Mouse (Mus musculus) naive thymus-derived CD4-positive, alpha-beta T cell, adult 2 months (primary cell): ENCODE measurements around the gene Gpm6b.
A peak's percentile ranks its signal among the peaks of the same experiment; 100 is the strongest.

Experiments used
- DNase-seq: peaks from one replicate; pipeline ENCODE4 v3.0.0-alpha.2; 2011; ENCODE audit warnings: low read depth

Gpm6b gene

DNA sequence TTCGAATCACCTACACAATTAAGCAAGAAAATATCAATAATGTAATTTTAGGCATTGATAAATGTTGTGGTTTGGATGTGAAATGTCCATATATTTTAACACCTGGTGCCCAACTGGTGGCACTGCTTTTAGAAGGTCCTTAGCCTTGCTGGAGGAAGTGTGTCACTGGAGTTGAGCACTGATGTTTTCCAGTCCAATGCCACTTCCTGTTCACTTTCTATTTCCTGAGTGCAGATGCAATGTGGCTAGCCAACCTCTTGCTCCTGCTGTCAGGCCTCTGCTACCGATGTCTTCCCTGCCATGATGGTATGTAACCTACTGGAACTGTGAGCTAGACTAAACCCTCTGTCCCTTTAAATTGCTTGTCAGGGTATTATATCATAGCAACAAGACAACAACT is 65.6 kb downstream of the Gpm6b start:
- DNase-seq = peak; percentile 21

DNA sequence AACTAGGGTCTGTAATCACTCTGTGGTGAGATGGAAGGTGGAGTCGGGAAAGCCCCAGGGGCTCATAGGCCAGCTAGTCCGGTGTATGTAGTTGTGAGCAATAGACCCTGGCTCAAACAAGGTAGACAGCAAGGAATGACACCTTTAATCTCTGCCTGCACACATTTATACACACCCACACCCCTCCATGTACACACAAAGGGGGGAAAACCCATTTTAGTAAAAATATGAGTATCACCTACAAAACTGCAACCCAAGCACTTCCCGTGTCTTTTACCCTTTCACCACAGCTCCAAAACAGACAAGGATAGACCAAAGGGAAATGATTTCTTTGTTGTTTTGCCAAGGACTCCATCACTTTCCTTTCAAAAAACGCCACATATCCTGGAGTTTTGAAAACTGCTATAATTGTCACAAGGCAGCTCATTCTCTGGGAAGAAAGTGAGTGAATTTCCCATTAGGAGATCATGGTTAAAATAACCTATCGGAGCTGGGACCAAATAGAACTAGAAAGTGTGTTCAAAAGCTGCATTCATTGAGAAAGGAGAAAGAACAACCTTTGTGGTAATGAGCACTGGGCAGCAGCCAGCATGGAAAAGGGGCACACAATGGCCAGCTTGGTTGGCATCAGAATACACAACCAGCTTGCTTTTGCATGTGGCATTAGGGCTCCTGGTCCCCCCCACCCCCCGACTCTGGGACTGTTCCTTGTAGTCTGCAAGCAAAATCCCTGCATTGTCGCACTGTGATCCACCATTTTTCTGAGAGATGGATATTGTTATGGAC is 68.9 kb downstream of the Gpm6b start:
- DNase-seq = no peak

- no peak for DNase-seq
Measured at GRCm38 (mm10) chrX:166308798-166309197, 70.1 kb downstream of the Gpm6b start.

DNA sequence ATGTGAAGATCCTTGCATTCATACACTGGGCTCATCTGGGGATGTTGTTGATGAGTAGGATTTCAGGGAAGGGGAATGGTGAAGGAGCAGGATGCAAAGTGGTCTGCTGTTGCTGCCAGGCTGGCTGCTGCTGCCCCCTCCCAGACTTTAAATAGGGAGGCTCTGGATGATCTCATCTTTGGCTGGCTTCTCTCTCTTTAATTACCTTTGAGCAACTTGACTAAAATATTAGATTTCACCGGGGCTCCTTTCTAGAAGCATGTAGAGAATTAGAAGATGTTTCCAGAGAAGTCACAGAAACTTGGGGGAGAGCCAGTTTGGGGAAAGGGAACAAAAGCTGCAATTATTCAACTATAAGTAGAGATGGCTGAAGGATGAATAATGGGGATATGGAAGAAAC is 76.5 kb downstream of the Gpm6b start:
- DNase-seq = no peak

DNA sequence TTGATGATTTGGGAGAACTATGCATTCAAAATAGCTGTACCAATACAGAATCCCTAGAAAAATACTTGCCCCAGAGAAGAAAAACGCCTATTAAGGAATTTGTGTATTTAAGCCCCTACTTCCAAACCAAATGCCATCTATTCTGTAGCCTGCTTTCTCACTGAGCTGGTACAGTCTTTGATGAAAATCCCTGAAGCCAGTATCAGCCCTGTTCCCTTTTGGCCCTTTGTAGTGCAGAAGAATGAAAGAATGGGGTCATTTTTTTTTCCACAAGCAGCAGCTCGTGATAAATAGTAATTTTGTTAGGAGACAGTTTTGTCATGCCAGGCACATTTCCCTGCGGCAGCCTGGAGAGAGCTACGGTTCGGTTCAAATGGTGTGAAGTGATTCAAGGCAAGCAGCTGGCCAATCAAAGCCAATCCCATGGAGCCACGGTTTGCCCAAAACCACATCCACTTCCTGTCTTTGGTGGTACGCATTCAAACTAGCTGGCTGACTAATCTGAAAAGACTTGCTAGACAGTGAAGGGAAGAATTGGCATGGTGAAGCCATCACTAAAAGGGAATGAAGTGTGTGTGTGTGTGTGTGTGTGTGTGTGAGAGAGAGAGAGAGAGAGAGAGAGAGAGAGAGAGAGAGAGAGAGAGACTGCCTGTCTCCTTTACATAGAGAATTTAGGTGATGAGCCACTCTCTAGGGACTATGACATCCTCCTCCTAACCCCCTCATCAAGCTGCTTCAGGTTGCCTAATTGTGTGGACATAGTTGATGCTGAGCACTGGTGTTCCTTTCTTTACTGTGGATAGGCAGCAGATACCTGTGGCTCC is 78.1 kb downstream of the Gpm6b start:
- DNase-seq = peak; percentile 42

GRCm38 (mm10) chrX:166317376-166317679 is 78.6 kb downstream of the Gpm6b start:
- no peak for DNase-seq

DNA sequence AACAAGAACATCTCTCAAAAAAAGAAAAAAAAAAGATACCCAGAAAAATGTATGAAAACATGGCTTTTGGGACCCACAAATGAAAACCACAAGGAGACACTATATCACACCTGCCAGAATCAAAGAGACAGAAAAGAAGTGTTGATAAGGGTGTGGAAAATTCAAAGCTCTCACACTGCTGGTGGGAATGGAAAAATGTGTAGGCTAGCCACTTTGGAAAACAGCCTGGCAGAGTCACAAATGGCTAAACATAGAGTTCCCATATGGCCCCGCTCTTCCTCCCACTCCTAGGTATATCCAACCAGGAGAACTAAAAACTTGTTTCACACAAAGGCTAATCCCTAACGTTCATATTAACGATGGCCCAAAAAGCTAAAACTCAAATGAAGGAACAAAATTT is 84.5 kb downstream of the Gpm6b start:
- DNase-seq = no peak

- no peak for DNase-seq
Measured at GRCm38 (mm10) chrX:166327621-166328020, 88.9 kb downstream of the Gpm6b start.

- no peak for DNase-seq
Measured at GRCm38 (mm10) chrX:166328219-166328901, 89.6 kb downstream of the Gpm6b start.

DNA sequence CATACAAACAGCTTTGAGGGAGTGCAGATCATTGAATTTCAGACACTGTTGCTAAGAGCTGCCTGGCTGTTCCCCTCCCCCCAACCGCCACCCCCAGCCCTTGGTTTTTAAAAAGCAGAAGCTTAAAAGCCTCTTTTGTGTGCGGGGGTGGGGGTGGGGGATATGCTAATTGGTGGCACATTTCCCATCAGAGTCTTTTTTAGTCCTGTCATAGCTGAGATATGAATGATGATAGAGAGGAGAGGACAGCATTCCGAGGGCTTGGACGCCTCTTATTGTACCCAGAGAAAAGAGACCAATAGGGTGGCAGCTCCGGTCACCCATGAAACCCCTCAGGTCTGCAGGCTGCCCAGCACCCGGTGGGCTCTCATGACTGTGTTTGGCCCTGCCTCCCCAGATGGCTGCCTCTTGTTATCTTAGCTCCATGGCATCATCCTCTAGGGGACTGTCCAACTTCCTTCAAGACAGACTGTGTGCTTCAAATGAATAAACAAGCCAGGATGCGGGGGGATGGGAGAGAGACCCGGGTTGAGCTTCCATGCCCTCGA is 90.3 kb downstream of the Gpm6b start:
- DNase-seq = peak; percentile 7

- DNase-seq = no peak
Measured at GRCm38 (mm10) chrX:166334516-166335136, 95.9 kb downstream of the Gpm6b start.

GRCm38 (mm10) chrX:166338353-166338752 is 99.6 kb downstream of the Gpm6b start:
- DNase-seq = no peak

DNA sequence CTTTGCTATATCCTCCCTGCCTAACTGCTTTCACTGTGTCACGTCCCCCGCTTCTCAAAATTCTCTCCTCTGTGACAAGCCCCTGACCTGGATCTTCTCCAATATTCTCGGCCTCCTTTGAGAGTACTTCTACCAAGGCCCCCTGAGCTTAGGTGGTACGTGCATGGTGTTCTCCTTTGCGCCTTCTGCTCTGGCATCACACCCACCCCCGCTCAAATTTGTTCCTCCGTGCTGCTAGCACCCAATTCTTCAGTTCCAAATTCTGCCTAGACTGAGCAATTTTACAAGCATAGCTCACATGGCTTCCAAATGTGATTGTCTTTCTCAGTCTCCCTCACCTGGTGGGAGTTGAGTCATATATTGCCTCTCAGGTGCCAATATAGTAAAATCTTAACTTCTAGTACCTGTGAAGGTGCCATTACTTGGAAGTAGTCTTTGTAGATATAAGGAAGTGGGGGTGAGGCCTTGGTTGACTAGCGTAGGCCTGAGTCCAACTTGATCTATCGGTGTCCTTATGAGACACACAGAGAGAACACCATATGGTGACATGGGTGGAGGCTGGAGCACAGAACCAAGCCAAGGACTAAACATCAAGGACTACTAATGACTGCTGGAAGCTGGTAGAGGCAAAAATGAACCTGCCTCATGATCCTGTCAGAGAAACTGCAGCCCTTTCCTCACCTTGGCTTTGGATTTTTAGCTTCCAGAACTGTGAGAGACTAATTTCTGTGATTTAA is 100.2 kb downstream of the Gpm6b start:
- no peak for DNase-seq

DNA sequence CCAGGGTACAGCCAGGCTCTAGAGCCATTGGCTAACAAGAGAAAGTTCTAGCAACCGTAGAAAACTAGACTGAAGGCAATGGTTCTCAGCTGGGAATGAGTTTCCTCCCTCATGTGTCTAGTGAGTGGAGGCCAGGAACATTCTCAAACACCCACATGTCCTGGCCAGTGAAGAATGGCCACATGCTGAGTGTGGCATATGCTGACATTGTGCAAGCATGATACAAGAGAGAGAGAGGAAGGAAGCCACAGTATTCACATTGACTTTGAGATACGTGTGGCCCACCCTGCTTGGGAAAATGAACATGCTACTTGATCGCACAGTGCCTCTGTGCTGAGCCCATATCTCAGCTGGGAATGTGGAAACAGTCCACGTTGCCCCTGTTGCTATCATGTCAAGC is 101.2 kb downstream of the Gpm6b start:
- DNase-seq = no peak

- no peak for DNase-seq
Measured at GRCm38 (mm10) chrX:166341795-166342194, 103.1 kb downstream of the Gpm6b start.

GRCm38 (mm10) chrX:166344228-166345015 is 105.7 kb downstream of the Gpm6b start:
- no peak for DNase-seq

GRCm38 (mm10) chrX:166348086-166348485 is 109.4 kb downstream of the Gpm6b start:
- DNase-seq = no peak

GRCm38 (mm10) chrX:166348634-166349033 is 109.9 kb downstream of the Gpm6b start:
- no peak for DNase-seq

GRCm38 (mm10) chrX:166351790-166352189 is 113.1 kb downstream of the Gpm6b start:
- peak; percentile 68 for DNase-seq

DNA sequence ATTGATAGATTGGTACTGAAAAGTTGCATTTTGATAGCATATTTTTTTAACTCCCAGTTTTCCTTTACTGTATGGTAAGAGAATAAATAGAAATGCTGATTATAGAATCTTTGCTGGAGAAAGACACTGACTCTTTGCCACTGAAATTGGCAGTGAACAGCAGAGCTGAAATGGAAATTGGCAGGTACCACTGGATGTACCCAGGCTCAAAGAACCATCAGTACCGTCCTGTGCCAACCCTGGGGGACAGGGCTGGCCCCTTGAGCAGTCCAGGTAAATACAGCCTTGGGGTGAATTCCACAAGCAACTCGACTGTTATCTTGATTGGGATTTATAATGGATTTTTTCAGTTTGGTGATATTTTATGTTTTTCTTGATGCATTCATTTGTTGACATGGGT is 114.7 kb downstream of the Gpm6b start:
- DNase-seq = no peak

- no peak for DNase-seq
Measured at GRCm38 (mm10) chrX:166354913-166355312, 116.2 kb downstream of the Gpm6b start.
